Mouse (Mus musculus) liver, embryonic 16.5 days (tissue): Measurements from ENCODE around the gene Bmf. TPM values are rescaled to one million over a fixed set of nuclear protein-coding genes. Genes with fewer than 3 reads are reported as not detected.
A peak's percentile ranks its signal among the peaks of the same experiment; 100 is the strongest.

Experiments
- ATAC-seq: fragments of 200-750 bp; cut with Nextera tagmentation; 2 replicates; pipeline ENCODE4 v1.8.0; 2017; ENCODE audit warnings: low read depth, mild to moderate bottlenecking, moderate number of reproducible peaks, moderate library complexity
- H3K27ac ChIP-seq: fragments of 300-500 bp; sonication (generic); 2 replicates; pipeline ENCODE4 v1.5.1; 2014; ENCODE audit warnings: mild to moderate bottlenecking, low read length
- H3K27me3 ChIP-seq: fragments of 300-500 bp; sonication (generic); 2 replicates; pipeline ENCODE4 v1.6.1; 2014; ENCODE audit warnings: low read depth, low read length, mixed read lengths; ENCODE audit not compliant: control insufficient read depth, insufficient read depth
- H3K36me3 ChIP-seq: fragments of 300-500 bp; sonication (generic); 2 replicates; pipeline ENCODE4 v1.6.1; 2014; ENCODE audit warnings: mild to moderate bottlenecking; ENCODE audit not compliant: control insufficient read depth, insufficient read depth
- H3K4me1 ChIP-seq: fragments of 300-500 bp; sonication (generic); 2 replicates; pipeline ENCODE4 v1.6.1; 2014; ENCODE audit warnings: low read depth, low read length, mixed read lengths; ENCODE audit not compliant: control insufficient read depth
- H3K4me2 ChIP-seq: fragments of 300-500 bp; sonication (generic); 2 replicates; pipeline ENCODE4 v1.6.1; 2014; ENCODE audit warnings: low read depth, low read length, mixed read lengths
- H3K4me3 ChIP-seq: fragments of 300-500 bp; sonication (generic); 2 replicates; pipeline ENCODE4 v1.5.1; 2014; ENCODE audit warnings: low read depth, mild to moderate bottlenecking, low read length
- H3K9ac ChIP-seq: fragments of 300-500 bp; sonication (generic); 2 replicates; pipeline ENCODE4 v1.6.1; 2014; ENCODE audit warnings: low read depth, low read length
- H3K9me3 ChIP-seq: fragments of 300-500 bp; sonication (generic); replicated peaks from 2 replicates; pipeline ENCODE4 v1.6.1; 2016; ENCODE audit warnings: low read length; ENCODE audit not compliant: control insufficient read depth
- WGBS: fragments of 180-500 bp; shearing (Covaris S2); extraction: QIAGEN DNeasy Blood & Tissue Kit; methylation state at CpG from one replicate; pipeline ENCODE4 v1.1.7; 2014; ENCODE audit not compliant: insufficient replicate concordance; 5-methylcytosine and 5-hydroxymethylcytosine counted together
- polyA plus RNA-seq: library from polyadenylated mRNA; unstranded; fragments of >200 nt; fragmentation: Nextera tagmentation; extraction: Ambion mirVana; gene quantifications from 2 replicates; pipeline ENCODE4 v1.2.1, GENCODE M21; 2015

The Bmf gene
- polyA plus RNA-seq, 1 experiment from 2014 or later: 0.59 TPM

GRCm38 (mm10) chr2:118524811-118525210 lies 24.7 kb downstream of the Bmf start:
- H3K27me3 ChIP-seq: no peaks in the 10 kb centered on the region
- no peak for ATAC-seq
- no peak overlapping the region for H3K27ac ChIP-seq
- no peak overlapping the region for H3K4me3 ChIP-seq
- H3K9ac ChIP-seq: no peak overlapping the region
- no peaks in the 10 kb centered on the region for H3K36me3 ChIP-seq
- no peak overlapping the region for H3K4me2 ChIP-seq
- H3K4me1 ChIP-seq: peaks cover 18% of the 10 kb centered on the region
- no peaks in the 10 kb centered on the region for H3K9me3 ChIP-seq
- WGBS: 50% methylated on average over 3 of the region's 3 CpGs

GRCm38 (mm10) chr2:118523163-118523730 lies 26.2 kb downstream of the Bmf start:
- ATAC-seq: no peak
- 38% methylated on average over 5 of the region's 5 CpGs for WGBS

GRCm38 (mm10) chr2:118522265-118522664 lies 27.2 kb downstream of the Bmf start:
- Histone ChIP-seq H3K4me3 (no peak overlapping the region), H3K4me1 (peaks cover 16% of the 10 kb centered on the region), H3K27ac (no peak overlapping the region), H3K9me3 (no peaks in the 10 kb centered on the region), H3K4me2 (no peak overlapping the region), H3K36me3 (no peaks in the 10 kb centered on the region), H3K9ac (no peak overlapping the region), H3K27me3 (no peaks in the 10 kb centered on the region)
- peak; percentile 52 for ATAC-seq
- WGBS: 0% methylated on average over 2 of the region's 2 CpGs

More at GRCm38 (mm10) chr2:118523163-118523730, 26.2 kb downstream of the Bmf start:
- no peaks in the 10 kb centered on the region for H3K27me3 ChIP-seq
- H3K4me3 ChIP-seq: no peak overlapping the region
- no peak overlapping the region for H3K27ac ChIP-seq
- H3K9ac ChIP-seq: no peak overlapping the region
- no peaks in the 10 kb centered on the region for H3K9me3 ChIP-seq
- no peaks in the 10 kb centered on the region for H3K36me3 ChIP-seq
- H3K4me2 ChIP-seq: no peak overlapping the region
- H3K4me1 ChIP-seq: peaks cover 16% of the 10 kb centered on the region

GRCm38 (mm10) chr2:118520042-118520933 lies 29.2 kb downstream of the Bmf start:
- WGBS: 28% methylated on average over 9 of the region's 9 CpGs
- H3K27ac ChIP-seq: peak overlapping the region; percentile 57
- no peaks in the 10 kb centered on the region for H3K9me3 ChIP-seq
- ATAC-seq: peak; percentile 76
- H3K27me3 ChIP-seq: no peaks in the 10 kb centered on the region
- no peaks in the 10 kb centered on the region for H3K36me3 ChIP-seq
- no peak overlapping the region for H3K9ac ChIP-seq
- no peak overlapping the region for H3K4me3 ChIP-seq
- H3K4me2 ChIP-seq: no peak overlapping the region
- H3K4me1 ChIP-seq: peaks cover 16% of the 10 kb centered on the region

- Histone ChIP-seq H3K4me1 (no peaks in the 10 kb centered on the region), H3K27ac (no peak overlapping the region), H3K9ac (no peak overlapping the region), H3K4me2 (no peak overlapping the region), H3K27me3 (no peaks in the 10 kb centered on the region), H3K9me3 (no peaks in the 10 kb centered on the region), H3K36me3 (no peaks in the 10 kb centered on the region), H3K4me3 (no peak overlapping the region)
- WGBS: 62% methylated on average over 16 of the region's 16 CpGs
- no peak for ATAC-seq
Measured at GRCm38 (mm10) chr2:118512418-118513377, 36.8 kb downstream of the Bmf start.

- Histone ChIP-seq H3K9ac (no peak overlapping the region), H3K27me3 (no peaks in the 10 kb centered on the region), H3K4me3 (no peak overlapping the region), H3K36me3 (no peaks in the 10 kb centered on the region), H3K27ac (no peak overlapping the region), H3K9me3 (no peaks in the 10 kb centered on the region), H3K4me2 (no peak overlapping the region), H3K4me1 (no peaks in the 10 kb centered on the region)
- 30% methylated on average over 11 of the region's 11 CpGs for WGBS
- ATAC-seq: no peak
Measured at GRCm38 (mm10) chr2:118511779-118512417, 37.6 kb downstream of the Bmf start.

GRCm38 (mm10) chr2:118510447-118511310 lies 38.8 kb downstream of the Bmf start:
- WGBS: 71% methylated on average over 29 of the region's 29 CpGs
- H3K27ac ChIP-seq: no peak overlapping the region
- H3K36me3 ChIP-seq: no peaks in the 10 kb centered on the region
- H3K9me3 ChIP-seq: no peaks in the 10 kb centered on the region
- H3K4me1 ChIP-seq: no peaks in the 10 kb centered on the region
- ATAC-seq: peak; percentile 24; the same call in 1 of the 2 replicates
- H3K27me3 ChIP-seq: no peaks in the 10 kb centered on the region
- no peak overlapping the region for H3K9ac ChIP-seq
- H3K4me2 ChIP-seq: no peak overlapping the region
- no peak overlapping the region for H3K4me3 ChIP-seq
